ENCODE assay signal across 10 mouse cellular contexts in the genomic region with DNA sequence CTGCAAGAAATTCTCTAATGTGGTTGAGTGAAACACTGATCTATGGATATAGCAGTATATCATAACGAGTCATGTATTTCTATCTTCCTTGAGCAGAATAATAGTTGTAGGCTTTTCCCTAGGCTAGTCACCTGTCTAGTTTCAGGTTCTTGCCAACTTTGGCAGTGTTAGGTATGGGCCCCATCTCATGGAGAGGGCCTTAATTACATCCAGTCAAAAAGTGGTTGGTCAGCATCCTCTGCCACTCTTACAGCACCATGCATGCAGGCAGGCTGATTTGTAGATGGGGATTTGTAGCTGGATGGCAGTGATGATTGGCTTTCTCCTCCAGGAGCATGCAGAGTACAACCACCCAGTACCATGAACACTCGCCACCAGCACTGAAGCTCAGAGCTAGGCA.
A peak's percentile ranks its signal among the peaks of the same experiment; 100 is the strongest.
DNase-seq lines count a peak whose midpoint lies in the region; ATAC-seq and TF ChIP-seq lines count a peak whose summit lies in the region.
"Had no signal": no experiment of that assay in that cellular context is flagged by ENCODE, and none has a peak within 500 bp of the region (broad histone marks: within the 10 kb centered on the region; RNA-seq: fewer than 3 reads in every experiment).

No protein-coding gene starts in this region.

- 95% methylated on average over 2 of the region's 2 CpGs for WGBS in kidney, adult 2 months
- WGBS in midbrain, postnatal 0 days, result 94% methylated on average over 2 of the region's 2 CpGs
- 91% methylated on average over 2 of the region's 2 CpGs for WGBS in midbrain, embryonic 13.5 days

- no peak overlapping the region for H3K4me3 ChIP-seq in kidney, adult 2 months (ENCODE audit: insufficient read depth, low read depth, low read length)
- no peak overlapping the region for H3K4me3 ChIP-seq in midbrain, postnatal 0 days (ENCODE audit: low read depth, low read length)
- H3K4me3 ChIP-seq in midbrain, embryonic 13.5 days (replicated peaks), result no peak overlapping the region
- H3K4me3 ChIP-seq: liver, embryonic 12.5 days; myocyte; stomach, embryonic 15.5 days had no signal

- H3K27ac ChIP-seq in kidney, adult 2 months (ENCODE audit: insufficient read depth, low read depth, low read length), result no peak overlapping the region
- H3K27ac ChIP-seq in midbrain, postnatal 0 days (ENCODE audit: low read depth, low read length), result no peak overlapping the region
- H3K27ac ChIP-seq in midbrain, embryonic 13.5 days, result no peak overlapping the region
- H3K27ac ChIP-seq: liver, embryonic 12.5 days; stomach, embryonic 15.5 days had no signal

- no peaks in the 10 kb centered on the region for H3K27me3 ChIP-seq in kidney, adult 2 months (replicated peaks; ENCODE audit: control insufficient read depth, insufficient read depth, low read length)
- no peaks in the 10 kb centered on the region for H3K27me3 ChIP-seq in midbrain, postnatal 0 days (ENCODE audit: insufficient read depth, low read length)
- no peaks in the 10 kb centered on the region for H3K27me3 ChIP-seq in midbrain, embryonic 13.5 days
- H3K27me3 ChIP-seq: liver, embryonic 12.5 days; stomach, embryonic 15.5 days had no signal

- H3K4me1 ChIP-seq in kidney, adult 2 months (ENCODE audit: control insufficient read depth, insufficient read depth, low read length), result no peaks in the 10 kb centered on the region
- no peaks in the 10 kb centered on the region for H3K4me1 ChIP-seq in midbrain, postnatal 0 days (ENCODE audit: insufficient read depth, low read length)
- no peaks in the 10 kb centered on the region for H3K4me1 ChIP-seq in midbrain, embryonic 13.5 days (replicated peaks)
- H3K4me1 ChIP-seq: liver, embryonic 12.5 days; stomach, embryonic 15.5 days had no signal

- peak; percentile 41 for DNase-seq in kidney, adult 2 months
- DNase-seq in kidney, postnatal 4 days, result no peak
- no peak for DNase-seq in midbrain, postnatal 0 days (ENCODE audit: low spot score)
- peak; percentile 33 for DNase-seq in cerebellum, adult 9-11 months
- DNase-seq in thymus, postnatal 10 days (ENCODE audit: low spot score in 2 of 2), result no peak
- DNase-seq in layer of hippocampus, adult 8-10 months (ENCODE audit: low spot score in 2 of 2), result no peak

- H3K4me2 ChIP-seq in midbrain, postnatal 0 days (ENCODE audit: low read depth, low read length, poor library complexity, severe bottlenecking), result no peak overlapping the region
- H3K4me2 ChIP-seq in midbrain, embryonic 13.5 days (replicated peaks), result no peak overlapping the region
- H3K4me2 ChIP-seq: liver, embryonic 12.5 days; stomach, embryonic 15.5 days had no signal

- no peak for TF ChIP-seq POLR2A in kidney, adult 2 months (IDR thresholded peaks at IDR 0.05; ENCODE audit: low read depth, low read length)

- no peak for ATAC-seq in midbrain, postnatal 0 days (ENCODE audit: low FRiP score)
- no peak for ATAC-seq in midbrain, embryonic 13.5 days
- ATAC-seq: liver, embryonic 12.5 days had no signal

- no peaks in the 10 kb centered on the region for H3K36me3 ChIP-seq in kidney, adult 2 months (ENCODE audit: control insufficient read depth, insufficient read depth, low read length)
- peaks cover 3% of the 10 kb centered on the region for H3K36me3 ChIP-seq in midbrain, postnatal 0 days (ENCODE audit: insufficient read depth, low read length)
- H3K36me3 ChIP-seq in midbrain, embryonic 13.5 days, result peaks cover 7% of the 10 kb centered on the region
- H3K36me3 ChIP-seq: liver, embryonic 12.5 days; stomach, embryonic 15.5 days had no signal

- TF ChIP-seq CTCF in kidney, adult 2 months (conservative IDR thresholded peaks at IDR 0.05; ENCODE audit: insufficient read depth, insufficient read length, low read depth, low read length), result peak; percentile 29; the same call in 1 of the 2 replicates
- TF ChIP-seq CTCF in midbrain, postnatal 0 days (IDR thresholded peaks at IDR 0.05), result peak; percentile 16

- no peaks in the 10 kb centered on the region for H3K9me3 ChIP-seq in midbrain, postnatal 0 days (ENCODE audit: low read length)
- no peaks in the 10 kb centered on the region for H3K9me3 ChIP-seq in midbrain, embryonic 13.5 days
- H3K9me3 ChIP-seq: liver, embryonic 12.5 days; stomach, embryonic 15.5 days had no signal

- H3K9ac ChIP-seq in midbrain, postnatal 0 days (replicated peaks; ENCODE audit: low read length, poor library complexity, severe bottlenecking), result no peak overlapping the region
- no peak overlapping the region for H3K9ac ChIP-seq in midbrain, embryonic 13.5 days (replicated peaks)
- H3K9ac ChIP-seq: liver, embryonic 12.5 days; stomach, embryonic 15.5 days had no signal

Comparison
In these comparisons a context has a peak if more than half of its experiments do, and no peak if none do; other contexts are left out.
1. DNase-seq: peak in kidney, adult 2 months (single experiment) and cerebellum, adult 9-11 months (single experiment); none in kidney, postnatal 4 days (0 of 2), midbrain, postnatal 0 days (single experiment), thymus, postnatal 10 days (0 of 2) and layer of hippocampus, adult 8-10 months (0 of 2).